Mouse (Mus musculus) forebrain, embryonic 16.5 days (tissue): Measurements from ENCODE around the gene Spata7. TPM values are rescaled to one million over a fixed set of nuclear protein-coding genes. Genes with fewer than 3 reads are reported as not detected.
"Not testable (repeated sequence)": the region's sequence is repeated elsewhere in the genome, so short reads cannot be mapped to it uniquely, and the experiment has no call there.

Experiments used
- ATAC-seq: fragments of 200-750 bp; cut with Nextera tagmentation; 2 replicates; pipeline ENCODE4 v1.8.0; 2017; ENCODE audit warnings: mild to moderate bottlenecking, moderate library complexity
- H3K27ac ChIP-seq: fragments of 300-500 bp; sonication (generic); 2 replicates; pipeline ENCODE4 v1.5.1; 2014; ENCODE audit warnings: low read length, control low read depth
- H3K27me3 ChIP-seq: fragments of 300-500 bp; sonication (generic); replicated peaks from 2 replicates; pipeline ENCODE4 v1.6.1; 2014; ENCODE audit warnings: low read length; ENCODE audit not compliant: control insufficient read depth, insufficient read depth
- H3K36me3 ChIP-seq: fragments of 300-500 bp; sonication (generic); 2 replicates; pipeline ENCODE4 v1.6.1; 2014; ENCODE audit not compliant: control insufficient read depth, insufficient read depth
- H3K4me1 ChIP-seq: fragments of 300-500 bp; sonication (generic); replicated peaks from 2 replicates; pipeline ENCODE4 v1.6.1; 2014; ENCODE audit warnings: low read length; ENCODE audit not compliant: control insufficient read depth, insufficient read depth
- H3K4me2 ChIP-seq: fragments of 300-500 bp; sonication (generic); 2 replicates; pipeline ENCODE4 v1.6.1; 2014; ENCODE audit warnings: mild to moderate bottlenecking, low read length, control low read depth
- H3K4me3 ChIP-seq: fragments of 300-500 bp; sonication (generic); replicated peaks from 2 replicates; pipeline ENCODE4 v1.5.1; 2014; ENCODE audit warnings: mild to moderate bottlenecking, low read length, control low read depth
- H3K9ac ChIP-seq: fragments of 300-500 bp; sonication (generic); replicated peaks from 2 replicates; pipeline ENCODE4 v1.6.1; 2014; ENCODE audit warnings: low read depth, low read length, control low read depth
- H3K9me3 ChIP-seq: fragments of 300-500 bp; sonication (generic); 2 replicates; pipeline ENCODE4 v1.6.1; 2016; ENCODE audit warnings: low read length; ENCODE audit not compliant: control insufficient read depth
- WGBS: fragments of 180-500 bp; shearing (Covaris S2); extraction: QIAGEN DNeasy Blood & Tissue Kit; methylation state at CpG from one replicate; pipeline ENCODE4 v1.1.7; 2014; 5-methylcytosine and 5-hydroxymethylcytosine counted together
- polyA plus RNA-seq: library from polyadenylated mRNA; unstranded; fragments of >200 nt; fragmentation: Nextera tagmentation; extraction: Ambion mirVana; gene quantifications from 2 replicates; pipeline ENCODE4 v1.2.1, GENCODE M21; 2015

The Spata7 gene
- polyA plus RNA-seq, 1 experiment from 2014 or later, result 32.1 TPM

- no peak overlapping the region for H3K4me3 ChIP-seq
- H3K36me3 ChIP-seq, result no peaks in the 10 kb centered on the region
- no peak overlapping the region for H3K9ac ChIP-seq
- no peak overlapping the region for H3K4me2 ChIP-seq
- H3K9me3 ChIP-seq, result no peaks in the 10 kb centered on the region
- peak; percentile 38; the same call in 1 of the 2 replicates for ATAC-seq
- H3K27me3 ChIP-seq, result no peaks in the 10 kb centered on the region
- 80% methylated on average over 3 of the region's 3 CpGs for WGBS
- H3K27ac ChIP-seq, result no peak overlapping the region
- peaks cover 7% of the 10 kb centered on the region for H3K4me1 ChIP-seq
Observed at GRCm38 (mm10) chr12:98614910-98615508, 12.9 kb upstream of the Spata7 start.

GRCm38 (mm10) chr12:98615746-98616145 lies 12.2 kb upstream of the Spata7 start:
- Histone ChIP-seq H3K4me2 (no peak overlapping the region), H3K4me3 (no peak overlapping the region), H3K36me3 (no peaks in the 10 kb centered on the region), H3K27ac (no peak overlapping the region), H3K27me3 (no peaks in the 10 kb centered on the region), H3K4me1 (peaks cover 7% of the 10 kb centered on the region), H3K9me3 (no peaks in the 10 kb centered on the region), H3K9ac (no peak overlapping the region)
- WGBS, result 40% methylated on average over 5 of the region's 5 CpGs
- 0 out of 2 replicates have a peak, but pooled peaks have one; percentile 36 for ATAC-seq

DNA sequence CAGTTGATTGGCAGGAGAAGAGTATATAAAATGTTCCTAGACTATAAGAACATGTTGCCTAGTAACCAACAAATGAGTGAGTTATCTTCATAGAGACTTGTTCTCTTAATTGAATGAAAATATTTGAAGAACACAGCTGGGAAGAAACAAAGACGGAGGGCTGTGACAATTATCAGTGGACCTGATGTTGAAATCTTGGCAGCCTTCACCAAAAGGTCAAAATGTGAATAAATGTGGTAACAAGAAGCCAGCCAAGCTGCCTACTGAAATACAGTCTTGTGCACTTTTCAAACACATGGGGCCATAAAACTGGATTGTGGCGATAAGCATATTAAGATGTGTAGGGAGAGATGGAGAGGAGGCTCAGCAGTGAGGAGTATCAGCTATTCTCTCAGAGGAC lies 8.5 kb upstream of the Spata7 start:
- Histone ChIP-seq H3K27me3 (no peaks in the 10 kb centered on the region), H3K4me2 (no peak overlapping the region), H3K36me3 (no peaks in the 10 kb centered on the region), H3K27ac (no peak overlapping the region), H3K4me1 (peaks cover 7% of the 10 kb centered on the region), H3K9me3 (no peaks in the 10 kb centered on the region), H3K4me3 (no peak overlapping the region), H3K9ac (no peak overlapping the region)
- 71% methylated on average over 2 of the region's 2 CpGs for WGBS
- no peak for ATAC-seq

- not testable (repeated sequence) for H3K27me3 ChIP-seq, H3K4me3 ChIP-seq, H3K36me3 ChIP-seq, H3K27ac ChIP-seq, H3K4me1 ChIP-seq, H3K4me2 ChIP-seq, H3K9me3 ChIP-seq, H3K9ac ChIP-seq
- peak; percentile 74 for ATAC-seq
- WGBS, result 27% methylated on average over 6 of the region's 6 CpGs
Observed at GRCm38 (mm10) chr12:98620922-98621321, 7.0 kb upstream of the Spata7 start.

DNA sequence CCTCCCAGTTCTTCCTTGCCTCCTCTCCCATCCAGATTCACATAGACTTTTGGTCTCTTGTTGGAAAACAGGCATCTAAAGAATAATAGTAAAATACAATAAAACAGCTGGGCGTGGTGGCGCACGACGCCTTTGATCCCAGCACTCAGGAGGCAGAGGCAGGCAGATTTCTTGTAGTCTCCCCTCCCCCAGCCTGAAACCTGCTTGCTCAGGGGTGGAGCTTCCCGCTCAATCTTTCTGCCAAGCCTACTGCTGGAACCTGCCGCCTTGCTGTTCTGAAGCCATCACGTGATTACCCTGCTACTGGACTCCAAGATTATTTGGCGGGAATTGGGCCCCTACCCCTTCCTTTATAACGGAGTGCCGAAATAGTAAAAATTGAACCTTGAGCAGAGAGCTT lies 4.7 kb upstream of the Spata7 start:
- not testable (repeated sequence) for H3K27me3 ChIP-seq, H3K27ac ChIP-seq, H3K9ac ChIP-seq, H3K4me3 ChIP-seq, H3K36me3 ChIP-seq, H3K9me3 ChIP-seq, H3K4me1 ChIP-seq, ATAC-seq, H3K4me2 ChIP-seq
- 92% methylated on average over 10 of the region's 10 CpGs for WGBS

GRCm38 (mm10) chr12:98628260-98628970 lies 458 bp downstream of the Spata7 start:
- Histone ChIP-seq H3K4me2 (peak overlapping the region; percentile 71), H3K9ac (peak overlapping the region; percentile 82), H3K27ac (peak overlapping the region; percentile 56), H3K9me3 (no peaks in the 10 kb centered on the region), H3K27me3 (no peaks in the 10 kb centered on the region), H3K4me3 (peak overlapping the region; percentile 94), H3K36me3 (peaks cover 2% of the 10 kb centered on the region; the same call in 1 of the 2 replicates), H3K4me1 (peaks cover 10% of the 10 kb centered on the region)
- peak; percentile 87 for ATAC-seq
- 2% methylated on average over 16 of the region's 16 CpGs for WGBS

DNA sequence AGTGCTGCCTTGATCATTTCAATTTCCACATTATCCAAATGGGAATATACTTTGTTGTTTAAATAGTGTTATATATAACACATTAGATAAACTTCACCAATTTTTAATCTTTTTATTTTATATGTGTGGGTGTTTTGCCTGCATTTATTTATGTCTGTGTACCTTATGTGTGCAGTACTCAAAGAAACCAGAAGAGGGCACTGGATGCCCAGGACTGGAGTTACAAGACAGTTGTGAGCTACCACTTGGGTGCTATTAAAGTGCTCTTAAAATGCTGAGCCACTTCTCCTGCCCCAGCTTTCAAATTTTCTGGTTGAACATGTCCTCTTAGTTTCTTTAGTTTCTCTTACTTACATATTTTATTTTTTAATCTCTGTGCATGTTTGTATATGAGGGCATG lies 16.9 kb downstream of the Spata7 start:
- H3K27ac ChIP-seq, result no peak overlapping the region
- no peaks in the 10 kb centered on the region for H3K27me3 ChIP-seq
- ATAC-seq, result no peak
- no peak overlapping the region for H3K4me3 ChIP-seq
- no peak overlapping the region for H3K9ac ChIP-seq
- H3K4me1 ChIP-seq, result no peaks in the 10 kb centered on the region
- H3K36me3 ChIP-seq, result peaks cover 6% of the 10 kb centered on the region
- no peak overlapping the region for H3K4me2 ChIP-seq
- H3K9me3 ChIP-seq, result no peaks in the 10 kb centered on the region

DNA sequence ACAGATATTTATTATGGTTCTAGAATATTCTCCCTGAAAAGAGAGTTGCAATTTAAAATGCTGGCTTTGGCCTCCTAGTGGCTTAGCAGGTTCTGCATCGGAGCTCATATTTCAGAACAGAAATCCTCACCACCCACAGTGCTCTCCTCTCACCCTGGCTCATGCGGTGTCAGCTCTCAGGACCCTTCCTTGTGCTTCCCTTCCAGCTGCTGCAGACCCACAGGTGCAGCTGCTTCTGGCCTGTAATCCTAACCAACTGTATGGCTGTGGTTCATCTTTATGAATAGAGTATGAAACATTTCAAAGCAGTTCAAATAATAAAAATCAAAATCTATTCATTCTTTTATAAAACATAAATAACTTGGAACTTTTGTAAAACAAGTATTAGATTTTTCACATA lies 28.9 kb downstream of the Spata7 start:
- Histone ChIP-seq H3K27me3 (no peaks in the 10 kb centered on the region), H3K9ac (no peak overlapping the region), H3K36me3 (peaks cover 4% of the 10 kb centered on the region; the same call in 1 of the 2 replicates), H3K9me3 (no peaks in the 10 kb centered on the region), H3K4me3 (no peak overlapping the region), H3K4me1 (no peaks in the 10 kb centered on the region), H3K27ac (no peak overlapping the region), H3K4me2 (no peak overlapping the region)
- 73% methylated on average over 2 of the region's 2 CpGs for WGBS
- ATAC-seq, result no peak

DNA sequence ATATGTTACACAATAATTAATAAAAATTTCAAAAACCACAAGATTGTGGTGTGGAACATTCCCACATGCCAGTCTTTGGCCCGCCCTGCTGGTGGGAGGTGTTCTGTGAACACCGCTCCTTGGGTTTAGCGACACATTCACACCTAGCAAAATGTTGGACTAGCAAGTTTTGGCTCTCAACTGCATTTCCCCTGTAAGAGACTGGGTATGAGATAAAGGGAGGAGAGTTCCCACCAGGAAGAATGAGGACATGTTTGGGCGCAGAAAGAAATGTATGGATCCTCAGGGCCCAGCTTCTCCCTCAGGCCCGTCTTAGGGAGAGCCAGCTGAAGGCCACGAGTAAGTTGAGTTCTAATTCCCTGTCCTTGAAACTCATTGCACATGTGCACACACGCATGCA lies 34.7 kb downstream of the Spata7 start:
- Histone ChIP-seq H3K4me3 (no peak overlapping the region), H3K4me2 (no peak overlapping the region), H3K27ac (no peak overlapping the region), H3K4me1 (no peaks in the 10 kb centered on the region), H3K36me3 (peaks cover 12% of the 10 kb centered on the region), H3K27me3 (no peaks in the 10 kb centered on the region), H3K9me3 (no peaks in the 10 kb centered on the region), H3K9ac (no peak overlapping the region)
- no peak for ATAC-seq
- 95% methylated on average over 7 of the region's 7 CpGs for WGBS
